Mouse (Mus musculus) kidney, postnatal 14 days (tissue): ENCODE data around the gene Reln.

ENCODE experiments used
- DNase-seq: peaks from one replicate; pipeline ENCODE4 v3.0.0; 2022; ENCODE audit warnings: mixed read lengths

Reln gene

GRCm38 (mm10) chr5:21915973-21916372 is 428.5 kb downstream of the Reln start:
- no peak for DNase-seq

- no peak for DNase-seq
Measured at GRCm38 (mm10) chr5:21914776-21915175, 429.7 kb downstream of the Reln start.

- no peak for DNase-seq
Measured at GRCm38 (mm10) chr5:21912835-21913530, 431.5 kb downstream of the Reln start.

- no peak for DNase-seq
Measured at GRCm38 (mm10) chr5:21910726-21911125, 433.8 kb downstream of the Reln start.

- no peak for DNase-seq
Measured at GRCm38 (mm10) chr5:21909713-21910112, 434.8 kb downstream of the Reln start.

- DNase-seq: no peak
Measured at GRCm38 (mm10) chr5:21901411-21901810, 443.1 kb downstream of the Reln start.

- DNase-seq: no peak
Measured at GRCm38 (mm10) chr5:21900891-21901290, 443.6 kb downstream of the Reln start.

GRCm38 (mm10) chr5:21898875-21899274 is 445.6 kb downstream of the Reln start:
- no peak for DNase-seq

GRCm38 (mm10) chr5:21896586-21896985 is 447.9 kb downstream of the Reln start:
- no peak for DNase-seq

- DNase-seq: no peak
Measured at GRCm38 (mm10) chr5:21894168-21894567, 450.3 kb downstream of the Reln start.

- DNase-seq: no peak
Measured at GRCm38 (mm10) chr5:21866750-21867149, 477.8 kb downstream of the Reln start.

- DNase-seq: no peak
Measured at GRCm38 (mm10) chr5:21866311-21866712, 478.2 kb downstream of the Reln start.

GRCm38 (mm10) chr5:21865346-21866107 is 479.0 kb downstream of the Reln start, which contains the start of gene Slc26a5:
Gene Slc26a5, minus strand, starts transcription at chr5:21865604.
- peak; percentile 7 for DNase-seq

GRCm38 (mm10) chr5:21858653-21859052 is 485.8 kb downstream of the Reln start:
- DNase-seq: no peak

GRCm38 (mm10) chr5:21851679-21852340 is 492.7 kb downstream of the Reln start:
- no peak for DNase-seq

GRCm38 (mm10) chr5:21847438-21847837 is 497.1 kb downstream of the Reln start:
- DNase-seq: no peak

GRCm38 (mm10) chr5:21846616-21847290 is 497.7 kb downstream of the Reln start:
- DNase-seq: no peak

- no peak for DNase-seq
Measured at GRCm38 (mm10) chr5:21844676-21845075, 499.8 kb downstream of the Reln start.
